Mouse (Mus musculus) ES-Bruce4 (cell line): Measurements from ENCODE around the gene Asb2.

Experiments
- CTCF ChIP-seq: IDR thresholded peaks from one replicate; pipeline ENCODE4 v1.8.1; 2011; ENCODE audit warnings: low read depth, low read length
- POLR2A ChIP-seq: IDR thresholded peaks from one replicate; pipeline ENCODE4 v1.8.1; 2011; ENCODE audit warnings: low read length; ENCODE audit not compliant: insufficient read depth

GRCm38 (mm10) chr12:103328448-103329191, 27.2 kb downstream of the Asb2 start:
- TF ChIP-seq POLR2A (no peak), CTCF (no peak)
